Mouse (Mus musculus) liver, embryonic 12.5 days (tissue): Measurements from ENCODE around the gene Pih1d2. TPM values are rescaled to one million over a fixed set of nuclear protein-coding genes. Genes with fewer than 3 reads are reported as not detected.

Experiments
- ATAC-seq: fragments of 200-750 bp; cut with Nextera tagmentation; 2 replicates; pipeline ENCODE4 v1.8.0; 2017; ENCODE audit warnings: moderate number of reproducible peaks, mild to moderate bottlenecking, moderate library complexity
- H3K27ac ChIP-seq: fragments of 300-500 bp; sonication (generic); 2 replicates; pipeline ENCODE4 v1.5.1; 2016; ENCODE audit warnings: mild to moderate bottlenecking
- H3K27me3 ChIP-seq: fragments of 300-500 bp; sonication (generic); replicated peaks from 2 replicates; pipeline ENCODE4 v1.6.1; 2016; ENCODE audit warnings: mild to moderate bottlenecking, moderate library complexity
- H3K36me3 ChIP-seq: fragments of 300-500 bp; sonication (generic); 2 replicates; pipeline ENCODE4 v1.6.1; 2016; ENCODE audit warnings: mild to moderate bottlenecking, moderate library complexity
- H3K4me1 ChIP-seq: fragments of 300-500 bp; sonication (generic); 2 replicates; pipeline ENCODE4 v1.6.1; 2016
- H3K4me2 ChIP-seq: fragments of 300-500 bp; sonication (generic); 2 replicates; pipeline ENCODE4 v1.6.1; 2016; ENCODE audit warnings: mild to moderate bottlenecking, moderate library complexity
- H3K4me3 ChIP-seq: fragments of 300-500 bp; sonication (generic); 2 replicates; pipeline ENCODE4 v1.5.1; 2016; ENCODE audit warnings: mild to moderate bottlenecking, moderate library complexity
- H3K9ac ChIP-seq: fragments of 300-500 bp; sonication (generic); 2 replicates; pipeline ENCODE4 v1.6.1; 2016; ENCODE audit warnings: mild to moderate bottlenecking, moderate library complexity
- H3K9me3 ChIP-seq: fragments of 300-500 bp; sonication (generic); replicated peaks from 2 replicates; pipeline ENCODE4 v1.6.1; 2016; ENCODE audit warnings: mild to moderate bottlenecking, moderate library complexity
- WGBS: fragments of 180-500 bp; shearing (Covaris S2); methylation state at CpG from one replicate; pipeline ENCODE4 v1.1.7; 2016; ENCODE audit not compliant: insufficient replicate concordance; 5-methylcytosine and 5-hydroxymethylcytosine counted together
- polyA plus RNA-seq: library from polyadenylated mRNA; unstranded; fragments of >200 nt; fragmentation: Nextera tagmentation; extraction: Ambion mirVana; gene quantifications from 2 replicates; pipeline ENCODE4 v1.2.1, GENCODE M21; 2016

Gene Pih1d2
- polyA plus RNA-seq, 1 experiment from 2014 or later, result 1.9 TPM

DNA sequence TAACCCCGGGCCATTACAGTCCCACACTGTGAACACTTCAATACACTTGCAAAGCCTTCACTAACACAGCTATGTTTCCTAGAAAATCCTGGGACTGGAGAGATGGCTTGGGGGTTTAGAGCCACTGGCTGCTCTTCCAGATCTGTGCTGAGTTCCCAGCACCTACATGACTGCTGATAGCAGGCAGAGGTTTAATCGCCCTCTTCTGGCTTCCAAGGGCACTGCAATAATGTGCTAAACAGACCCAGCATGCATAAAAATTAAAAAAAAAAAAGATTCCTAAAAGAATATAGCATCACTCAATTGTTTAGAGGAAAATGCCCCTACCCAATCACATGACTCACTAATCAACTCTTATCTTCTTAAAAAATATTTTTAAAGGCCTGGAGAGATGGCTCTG lies 15.9 kb downstream of the Pih1d2 start:
- H3K9ac ChIP-seq, result no peak overlapping the region
- no peak overlapping the region for H3K4me2 ChIP-seq
- peaks cover 48% of the 10 kb centered on the region for H3K36me3 ChIP-seq
- WGBS, result 44% methylated on average over 2 of the region's 2 CpGs
- no peaks in the 10 kb centered on the region for H3K27me3 ChIP-seq
- H3K4me1 ChIP-seq, result peaks cover 7% of the 10 kb centered on the region; the same call in 1 of the 2 replicates
- H3K9me3 ChIP-seq, result no peaks in the 10 kb centered on the region
- H3K27ac ChIP-seq, result no peak overlapping the region
- peak; percentile 44; the same call in 1 of the 2 replicates for ATAC-seq
- no peak overlapping the region for H3K4me3 ChIP-seq

DNA sequence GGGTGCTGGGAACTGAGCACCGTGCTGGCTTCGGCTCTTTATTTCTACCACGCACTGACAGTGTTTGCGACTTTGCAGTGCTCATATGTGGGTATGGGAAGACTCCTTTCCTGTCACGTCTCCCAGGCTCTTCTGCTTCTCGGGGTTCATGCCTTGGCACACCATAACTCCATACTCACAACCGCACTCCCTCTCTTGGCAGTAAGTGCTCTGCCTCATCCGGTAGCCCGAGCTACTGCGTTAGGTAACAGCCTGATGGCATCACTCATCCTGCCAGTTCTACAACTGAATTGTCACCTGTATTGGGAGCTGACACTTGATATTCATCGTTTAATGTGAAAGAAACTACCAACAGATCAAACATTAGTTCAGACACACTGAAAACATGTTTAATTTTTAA lies 17.1 kb downstream of the Pih1d2 start:
- no peaks in the 10 kb centered on the region for H3K9me3 ChIP-seq
- no peak overlapping the region for H3K9ac ChIP-seq
- H3K27me3 ChIP-seq, result no peaks in the 10 kb centered on the region
- 85% methylated on average over 11 of the region's 11 CpGs for WGBS
- H3K4me3 ChIP-seq, result no peak overlapping the region
- peaks cover 59% of the 10 kb centered on the region for H3K36me3 ChIP-seq
- peaks cover 7% of the 10 kb centered on the region; the same call in 1 of the 2 replicates for H3K4me1 ChIP-seq
- no peak overlapping the region for H3K27ac ChIP-seq
- no peak for ATAC-seq
- no peak overlapping the region for H3K4me2 ChIP-seq

DNA sequence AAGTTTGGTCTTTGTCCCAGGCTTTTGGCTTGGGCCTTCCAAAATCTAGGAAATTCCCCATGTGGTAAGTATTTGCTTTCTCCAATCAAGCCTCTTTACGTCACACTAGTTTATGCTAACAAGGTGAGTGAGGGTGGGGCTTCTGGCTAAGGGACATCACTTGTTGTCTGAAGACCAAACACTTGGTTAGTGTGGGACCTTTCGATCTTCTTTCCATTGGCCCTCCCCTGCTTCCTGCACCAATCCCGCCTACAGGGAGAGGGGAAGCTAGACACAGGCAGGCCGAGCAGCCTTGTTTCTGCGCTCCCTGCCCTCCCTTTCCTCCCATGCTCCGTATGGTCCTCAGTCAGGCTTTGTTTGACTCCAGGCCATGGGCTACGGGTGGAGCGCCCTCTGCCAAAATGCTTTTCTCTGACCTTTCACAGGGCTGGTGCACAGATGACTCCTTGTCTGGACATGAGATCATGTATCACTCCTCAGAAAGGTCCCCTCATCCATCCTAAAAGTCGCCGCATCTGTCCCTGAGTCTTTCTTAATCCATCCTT lies 29.8 kb downstream of the Pih1d2 start:
- peaks cover 15% of the 10 kb centered on the region for H3K4me1 ChIP-seq
- no peak overlapping the region for H3K4me3 ChIP-seq
- peaks cover 90% of the 10 kb centered on the region for H3K36me3 ChIP-seq
- no peak overlapping the region for H3K27ac ChIP-seq
- no peak overlapping the region for H3K9ac ChIP-seq
- H3K4me2 ChIP-seq, result no peak overlapping the region
- ATAC-seq, result no peak
- 83% methylated on average over 10 of the region's 10 CpGs for WGBS
- H3K9me3 ChIP-seq, result no peaks in the 10 kb centered on the region
- H3K27me3 ChIP-seq, result no peaks in the 10 kb centered on the region

DNA sequence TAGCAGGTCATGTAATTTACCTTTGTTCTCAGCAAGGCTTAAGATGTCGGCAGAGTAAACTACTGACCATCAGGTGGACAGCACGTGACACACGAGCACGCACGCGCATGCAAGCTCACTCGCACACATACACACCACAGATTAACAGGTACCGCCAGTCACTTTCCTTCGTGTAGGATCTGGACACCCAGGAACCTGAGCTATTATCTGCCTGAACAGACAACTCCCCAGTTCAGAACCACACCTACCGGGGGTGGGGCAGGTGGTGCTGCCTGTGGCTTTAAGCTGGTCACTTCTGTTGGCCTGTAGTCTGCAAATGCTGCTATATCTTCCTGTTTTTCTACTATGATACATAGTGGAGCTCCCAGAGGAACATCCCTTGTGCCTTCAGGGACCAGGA lies 33.4 kb downstream of the Pih1d2 start:
- Histone ChIP-seq H3K4me2 (peak overlapping the region; percentile 31), H3K27ac (peak overlapping the region; percentile 61; the same call in 1 of the 2 replicates)
- WGBS, result 60% methylated on average over 10 of the region's 10 CpGs

DNA sequence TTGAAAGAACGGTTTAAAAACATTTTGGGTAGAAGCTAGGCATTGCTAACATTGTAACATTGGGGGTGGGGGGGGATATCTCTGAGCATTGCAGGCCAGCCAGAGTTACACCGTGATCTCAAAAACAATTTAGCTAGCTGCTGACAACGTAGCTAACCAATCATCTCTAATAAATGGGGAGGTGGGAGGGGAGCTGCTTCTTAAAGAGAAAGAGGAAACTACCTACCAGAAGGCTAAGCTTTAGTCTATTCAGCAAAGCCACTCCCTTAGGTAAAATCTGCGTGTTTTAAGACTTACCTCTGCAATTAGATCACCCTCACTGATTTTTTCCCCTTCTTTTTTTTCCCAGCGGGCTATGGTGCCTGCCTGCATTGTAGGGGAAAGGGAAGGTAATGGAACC lies 41.3 kb downstream of the Pih1d2 start:
- Histone ChIP-seq H3K9ac (peak overlapping the region; percentile 90), H3K27ac (0 out of 2 replicates have a peak overlapping the region, but pooled peaks have one; percentile 79), H3K4me1 (peaks cover 24% of the 10 kb centered on the region), H3K36me3 (peaks cover 41% of the 10 kb centered on the region), H3K9me3 (no peaks in the 10 kb centered on the region), H3K4me3 (peak overlapping the region; percentile 91), H3K27me3 (no peaks in the 10 kb centered on the region), H3K4me2 (peak overlapping the region; percentile 91)
- 18% methylated on average over 5 of the region's 5 CpGs for whole genome bisulfite sequencing
- ATAC-seq, result no peak

More for the DNA sequence above, 33.4 kb downstream of the Pih1d2 start:
- H3K9me3 ChIP-seq, result no peaks in the 10 kb centered on the region
- H3K27me3 ChIP-seq, result no peaks in the 10 kb centered on the region
- peaks cover 91% of the 10 kb centered on the region for H3K36me3 ChIP-seq
- 0 out of 2 replicates have a peak overlapping the region, but pooled peaks have one; percentile 1 for H3K9ac ChIP-seq
- peaks cover 15% of the 10 kb centered on the region for H3K4me1 ChIP-seq
- H3K4me3 ChIP-seq, result no peak overlapping the region
- ATAC-seq, result peak; percentile 90

DNA sequence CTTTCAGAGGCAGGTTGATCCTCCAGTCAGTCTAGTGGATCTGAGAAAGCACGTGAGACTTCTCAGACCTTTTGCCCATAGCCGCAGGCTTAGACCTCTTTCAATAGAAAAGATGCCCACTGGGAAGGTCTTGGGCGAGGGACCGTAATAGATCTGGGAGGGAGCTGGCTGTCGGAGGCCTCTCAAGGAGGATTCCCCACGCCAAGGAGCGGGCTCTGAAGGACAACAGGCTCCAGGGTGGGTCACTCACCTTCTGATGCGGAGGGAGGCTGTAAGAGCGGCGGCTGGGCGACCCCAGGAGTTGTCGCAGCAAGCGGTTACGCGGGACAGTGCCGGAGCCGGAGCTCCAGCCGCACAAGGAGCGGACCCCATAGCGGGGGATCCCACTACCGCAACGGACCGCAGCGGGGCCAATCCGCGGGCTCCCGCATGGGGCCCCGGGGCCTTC lies 41.8 kb downstream of the Pih1d2 start:
- Histone ChIP-seq H3K27ac (peak overlapping the region; percentile 79), H3K9ac (peak overlapping the region; percentile 90), H3K27me3 (no peaks in the 10 kb centered on the region), H3K9me3 (no peaks in the 10 kb centered on the region), H3K4me3 (peak overlapping the region; percentile 91), H3K36me3 (peaks cover 36% of the 10 kb centered on the region), H3K4me2 (peak overlapping the region; percentile 91), H3K4me1 (peaks cover 24% of the 10 kb centered on the region)
- ATAC-seq, result peak; percentile 56
- whole genome bisulfite sequencing, result 0% methylated on average over 28 of the region's 28 CpGs

DNA sequence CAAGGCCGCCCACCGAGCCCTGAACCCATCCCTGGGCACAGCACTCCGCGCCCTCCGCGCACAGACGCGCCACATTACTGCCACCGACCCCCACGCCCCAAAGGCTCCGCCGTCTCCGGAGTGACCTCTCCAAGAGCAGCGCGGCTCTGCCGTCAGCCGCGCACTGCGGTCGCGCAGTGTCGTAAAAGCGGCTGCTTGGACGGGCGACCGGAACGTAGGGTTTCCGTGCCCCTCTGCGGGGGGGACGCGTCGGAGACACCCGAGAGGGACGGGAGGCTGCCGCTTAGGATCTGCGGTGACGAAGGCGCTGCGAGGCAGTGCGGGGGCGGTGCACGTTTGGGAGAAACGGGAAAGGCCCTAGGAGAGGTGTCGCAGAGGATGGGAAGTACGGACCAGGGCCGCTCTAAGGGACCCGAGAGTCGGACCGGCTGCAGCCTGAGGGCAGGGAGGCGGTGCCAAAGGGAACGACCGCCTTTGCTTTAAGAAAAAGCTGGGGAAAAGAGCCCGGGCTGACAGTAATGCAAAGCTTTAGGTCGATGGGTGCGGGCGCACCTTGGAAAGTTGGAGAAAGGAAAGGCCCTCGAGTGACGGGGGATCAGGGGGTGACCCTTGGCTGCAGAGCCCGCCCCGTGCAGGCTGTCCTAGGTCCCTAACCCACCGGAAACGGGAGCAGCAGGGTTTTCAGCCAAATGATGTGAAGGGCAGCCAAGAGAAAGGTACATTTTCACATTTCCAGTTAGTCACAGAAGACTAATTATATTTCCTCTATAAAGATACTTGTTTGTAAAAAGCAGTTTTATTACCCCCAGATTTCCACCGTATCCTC lies 42.5 kb downstream of the Pih1d2 start, which contains the start of gene Dlat:
Gene Dlat (minus strand): TSS at position 389 of the 826 bp plus-strand sequence.
- H3K4me3 ChIP-seq, result peak within 1 kb of the TSS; percentile 91
- under 1% methylated on average over 63 of the region's 63 CpGs for WGBS
- H3K9me3 ChIP-seq, result no peaks in the 10 kb centered on the region
- H3K4me2 ChIP-seq, result peak within 1 kb of the TSS; percentile 91
- H3K9ac ChIP-seq, result peak within 1 kb of the TSS; percentile 90
- peaks cover 24% of the 10 kb centered on the region for H3K4me1 ChIP-seq
- no peaks in the 10 kb centered on the region for H3K27me3 ChIP-seq
- peak; percentile 90 for ATAC-seq
- H3K27ac ChIP-seq, result peak within 1 kb of the TSS; percentile 79
- H3K36me3 ChIP-seq, result peaks cover 30% of the 10 kb centered on the region

DNA sequence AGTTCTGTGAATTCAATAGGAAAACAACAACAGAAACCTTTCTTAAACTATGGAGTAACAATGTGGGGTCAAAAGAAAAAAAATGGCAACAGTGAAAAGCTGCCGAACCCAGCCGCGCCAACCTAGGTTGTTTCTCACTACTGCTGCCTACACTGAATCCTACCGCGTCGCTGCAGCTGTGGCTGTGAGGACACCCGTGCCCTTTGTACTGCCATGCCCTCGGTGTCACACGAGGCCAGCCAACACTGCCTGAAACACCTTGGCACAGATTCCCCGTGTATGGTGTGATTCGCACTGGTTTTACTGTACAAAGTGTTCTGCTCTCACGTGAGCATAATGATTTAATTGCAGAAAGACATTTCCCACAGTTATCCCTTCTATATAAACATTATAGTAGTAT lies 43.3 kb downstream of the Pih1d2 start:
- H3K4me2 ChIP-seq, result peak overlapping the region; percentile 91
- ATAC-seq, result no peak
- peaks cover 24% of the 10 kb centered on the region for H3K4me1 ChIP-seq
- H3K27ac ChIP-seq, result no peak overlapping the region
- H3K9me3 ChIP-seq, result no peaks in the 10 kb centered on the region
- peaks cover 22% of the 10 kb centered on the region for H3K36me3 ChIP-seq
- peak overlapping the region; percentile 91 for H3K4me3 ChIP-seq
- H3K9ac ChIP-seq, result peak overlapping the region; percentile 90
- 18% methylated on average over 12 of the region's 12 CpGs for WGBS
- H3K27me3 ChIP-seq, result no peaks in the 10 kb centered on the region; the same call in 1 of the 2 replicates

DNA sequence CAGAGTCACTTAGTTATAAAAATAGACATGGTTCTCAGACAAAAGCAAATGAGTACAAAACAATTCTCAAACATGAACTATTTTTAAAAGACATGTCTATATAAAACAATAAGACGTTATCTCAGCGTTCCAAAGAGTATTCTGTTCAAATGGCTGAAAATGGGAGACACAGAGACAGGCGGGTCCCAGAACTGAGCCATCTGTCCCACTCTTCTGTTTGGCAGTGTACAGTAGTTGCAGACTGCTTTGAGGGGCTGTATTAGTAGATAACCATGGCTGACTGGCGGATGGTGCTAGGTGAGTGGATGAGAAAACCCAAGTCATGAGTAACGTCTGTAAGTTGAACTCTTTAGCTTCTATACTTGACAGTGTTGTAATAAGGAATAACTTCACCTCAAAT lies 47.7 kb downstream of the Pih1d2 start:
- H3K4me2 ChIP-seq, result no peak overlapping the region
- 68% methylated on average over 5 of the region's 5 CpGs for WGBS
- H3K27me3 ChIP-seq, result no peaks in the 10 kb centered on the region; the same call in 1 of the 2 replicates
- H3K9ac ChIP-seq, result no peak overlapping the region
- H3K36me3 ChIP-seq, result no peaks in the 10 kb centered on the region
- H3K4me3 ChIP-seq, result no peak overlapping the region
- H3K4me1 ChIP-seq, result peaks cover 22% of the 10 kb centered on the region
- H3K27ac ChIP-seq, result no peak overlapping the region
- ATAC-seq, result no peak
- no peaks in the 10 kb centered on the region for H3K9me3 ChIP-seq

DNA sequence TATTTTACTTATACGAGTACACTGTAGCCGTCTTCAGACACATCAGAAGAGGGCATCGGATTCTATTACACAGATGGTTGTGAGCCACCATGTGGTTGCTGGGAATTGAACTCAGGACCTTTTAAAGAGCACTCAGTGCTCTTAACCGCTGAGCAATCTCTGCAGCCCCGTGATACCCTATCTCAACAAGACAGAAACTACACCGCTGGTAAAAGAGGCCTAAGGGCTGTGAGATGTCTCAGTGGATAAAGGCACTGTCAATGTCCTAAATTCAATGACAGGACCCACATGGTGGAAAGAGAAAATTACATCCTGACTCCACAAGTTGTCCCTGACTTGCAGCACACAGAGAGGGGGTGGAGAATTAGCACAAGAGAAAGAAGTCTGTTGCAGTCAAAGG lies 49.3 kb downstream of the Pih1d2 start:
- no peak overlapping the region for H3K9ac ChIP-seq

DNA sequence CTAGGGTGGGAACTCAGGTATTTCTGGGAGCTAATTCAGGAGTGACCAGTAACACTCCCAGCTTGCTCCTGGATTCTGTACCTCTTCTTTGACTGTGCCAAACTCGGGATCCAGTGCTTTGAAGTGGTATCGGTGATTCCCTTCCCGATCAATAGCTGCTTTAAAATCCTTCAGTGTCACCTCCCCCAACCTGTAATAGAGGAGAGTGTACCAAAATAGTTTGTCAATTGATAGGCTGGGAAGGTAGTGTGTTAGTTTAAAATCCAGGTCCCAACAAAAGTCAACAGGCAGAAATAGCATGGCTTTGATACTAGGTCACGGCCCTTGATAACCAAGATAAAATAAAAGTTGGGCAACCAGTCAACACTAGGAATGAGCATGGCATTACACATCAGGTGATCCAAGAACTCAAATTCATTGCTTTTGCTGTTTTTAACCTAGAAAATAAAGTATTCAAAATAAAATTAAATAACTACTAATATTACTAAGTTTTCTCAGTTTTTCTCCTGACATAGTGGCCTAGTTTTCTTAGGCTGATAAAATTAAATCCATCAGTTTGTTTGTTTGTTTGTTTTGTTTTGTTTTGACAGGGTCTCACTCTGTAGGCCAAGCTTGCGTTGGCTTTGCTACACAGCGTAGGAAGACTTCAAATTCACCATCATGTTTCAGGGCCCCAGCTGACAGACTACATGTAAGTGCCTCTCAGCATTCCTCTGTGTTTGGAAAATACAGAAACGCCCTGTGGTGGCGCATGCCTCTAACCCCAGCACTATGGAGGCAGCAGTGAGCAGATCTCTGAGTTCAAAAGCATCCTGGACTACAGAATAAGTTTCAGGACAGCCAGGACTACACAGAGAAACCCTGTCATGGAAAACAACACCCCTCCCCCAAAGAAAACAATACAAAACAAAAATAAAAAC lies 50.7 kb downstream of the Pih1d2 start:
- no peak overlapping the region for H3K4me2 ChIP-seq
- H3K36me3 ChIP-seq, result no peaks in the 10 kb centered on the region
- no peak overlapping the region for H3K9ac ChIP-seq
- peaks cover 14% of the 10 kb centered on the region for H3K4me1 ChIP-seq
- H3K4me3 ChIP-seq, result no peak overlapping the region
- no peaks in the 10 kb centered on the region; the same call in 1 of the 2 replicates for H3K27me3 ChIP-seq
- no peak for ATAC-seq
- 65% methylated on average over 8 of the region's 8 CpGs for WGBS
- H3K9me3 ChIP-seq, result no peaks in the 10 kb centered on the region
- H3K27ac ChIP-seq, result 0 out of 2 replicates have a peak overlapping the region, but pooled peaks have one; percentile 1

More for the DNA sequence above, 49.3 kb downstream of the Pih1d2 start:
- Histone ChIP-seq H3K27me3 (no peaks in the 10 kb centered on the region; the same call in 1 of the 2 replicates), H3K4me2 (0 out of 2 replicates have a peak overlapping the region, but pooled peaks have one; percentile 8), H3K4me1 (peaks cover 14% of the 10 kb centered on the region), H3K36me3 (no peaks in the 10 kb centered on the region), H3K27ac (no peak overlapping the region), H3K9me3 (no peaks in the 10 kb centered on the region), H3K4me3 (no peak overlapping the region)
- WGBS, result 48% methylated on average over 6 of the region's 6 CpGs
- peak; percentile 52 for ATAC-seq
